Mouse (Mus musculus) cerebellum, postnatal 36 days (tissue): ENCODE data around the gene Nr1d2.
"Not testable (repeated sequence)": the region's sequence is repeated elsewhere in the genome, so short reads cannot be mapped to it uniquely, and the experiment has no call there.

Source experiments
- DNase-seq, 2 experiments: peaks; one replicate each; pipeline ENCODE4 v3.0.0; 2021 to 2022; ENCODE audit warnings: mixed read lengths in 2 of 2

The Nr1d2 gene

GRCm38 (mm10) chr14:18238750-18239731, at the start of gene Nr1d2:
Gene Nr1d2, minus strand, starts transcription at chr14:18239127.
- peak; percentile 98 to 99 for DNase-seq

DNA sequence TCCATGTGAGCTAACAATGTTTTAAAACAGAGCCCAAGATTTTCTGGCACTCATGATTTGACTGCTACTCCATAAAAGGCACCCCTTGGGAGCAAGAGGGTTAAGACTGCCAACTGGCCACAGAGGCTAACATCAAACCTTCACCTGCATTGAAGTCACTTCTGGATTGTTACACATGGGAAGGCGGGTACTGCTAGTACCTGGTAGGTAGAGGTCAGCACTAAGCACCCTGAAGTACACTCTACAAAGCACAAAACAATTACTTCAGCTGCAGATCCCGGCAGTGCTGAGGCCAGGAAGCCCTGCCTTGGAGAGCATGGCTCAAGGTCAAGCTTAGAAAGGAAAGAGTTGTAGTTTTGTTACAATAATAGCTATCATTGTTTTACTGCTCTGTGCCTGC, 48.5 kb upstream of the Nr1d2 start:
- no peak for DNase-seq

GRCm38 (mm10) chr14:18286441-18286840, 47.5 kb upstream of the Nr1d2 start:
- no peak for DNase-seq

DNA sequence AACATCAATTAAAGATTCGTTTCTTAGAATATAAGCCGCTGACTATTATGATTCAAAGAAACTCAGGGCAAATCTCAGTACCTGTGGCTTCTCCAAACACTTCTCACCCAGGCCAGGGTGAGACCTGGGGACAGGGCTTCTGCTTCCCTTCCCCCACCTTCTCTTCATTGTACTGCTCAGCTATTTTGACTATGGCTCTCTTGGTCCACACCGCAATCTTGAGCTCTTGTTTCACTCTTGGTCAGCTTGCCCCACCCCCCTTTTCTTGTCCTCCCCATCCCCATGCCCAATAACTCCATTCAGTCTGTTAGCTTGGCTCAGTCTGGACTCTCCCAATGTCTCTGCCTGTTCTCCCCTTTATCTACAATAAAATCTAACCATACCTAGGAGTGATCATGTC, 46.5 kb upstream of the Nr1d2 start:
- DNase-seq, result no peak

DNA sequence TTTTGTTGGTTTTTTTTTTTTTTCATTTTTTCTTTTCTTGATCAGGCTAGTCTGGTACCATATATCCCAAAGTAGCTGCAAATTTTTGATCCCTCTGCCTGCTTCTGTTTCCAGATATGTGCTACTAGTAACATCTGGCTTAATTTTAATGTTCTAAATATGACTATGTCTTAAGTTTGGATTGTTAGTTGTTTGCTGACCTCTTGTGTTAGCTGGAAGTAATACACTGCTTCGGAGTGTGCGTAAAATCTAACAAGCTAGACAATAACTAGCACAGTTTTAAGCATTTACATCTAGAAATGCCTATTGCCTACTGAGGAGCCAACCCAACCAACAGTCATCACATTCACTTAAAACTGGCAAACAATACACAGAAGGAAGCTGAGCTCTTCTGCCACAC, 45.7 kb upstream of the Nr1d2 start:
- DNase-seq, result no peak

GRCm38 (mm10) chr14:18280375-18280774, 41.4 kb upstream of the Nr1d2 start:
- DNase-seq, result no peak

DNA sequence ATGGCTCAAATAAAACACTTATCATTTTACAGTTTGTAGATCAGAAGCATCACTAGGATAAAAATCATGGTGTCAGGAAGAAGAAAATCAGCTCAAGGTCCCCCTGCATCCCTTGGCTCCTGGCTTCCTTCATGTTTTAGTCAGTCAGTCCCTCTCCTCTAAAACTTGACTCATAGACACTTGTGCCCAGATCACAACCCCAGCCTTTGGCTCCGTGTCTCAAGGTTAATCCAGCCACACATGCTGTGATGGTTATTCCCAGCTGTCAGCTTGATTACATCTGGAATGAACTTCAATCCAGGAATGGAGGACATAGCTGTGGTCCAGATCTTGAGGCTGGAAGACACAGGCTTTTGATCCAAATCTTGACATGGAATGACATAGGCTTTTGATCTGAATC, 35.6 kb upstream of the Nr1d2 start:
- DNase-seq, result no peak

- DNase-seq, result no peak
These were observed 32.7 kb upstream of the Nr1d2 start for GRCm38 (mm10) chr14:18271666-18272065.

GRCm38 (mm10) chr14:18270529-18271441, 31.9 kb upstream of the Nr1d2 start, which contains the start of the genes Nkiras1 and Rpl15:
Gene Nkiras1, plus strand, starts transcription at chr14:18271136.
Gene Rpl15, minus strand, starts transcription at chr14:18271391.
- peak; percentile 97 to 99 for DNase-seq

GRCm38 (mm10) chr14:18269947-18270528, 31.1 kb upstream of the Nr1d2 start:
- not testable (repeated sequence) for DNase-seq

DNA sequence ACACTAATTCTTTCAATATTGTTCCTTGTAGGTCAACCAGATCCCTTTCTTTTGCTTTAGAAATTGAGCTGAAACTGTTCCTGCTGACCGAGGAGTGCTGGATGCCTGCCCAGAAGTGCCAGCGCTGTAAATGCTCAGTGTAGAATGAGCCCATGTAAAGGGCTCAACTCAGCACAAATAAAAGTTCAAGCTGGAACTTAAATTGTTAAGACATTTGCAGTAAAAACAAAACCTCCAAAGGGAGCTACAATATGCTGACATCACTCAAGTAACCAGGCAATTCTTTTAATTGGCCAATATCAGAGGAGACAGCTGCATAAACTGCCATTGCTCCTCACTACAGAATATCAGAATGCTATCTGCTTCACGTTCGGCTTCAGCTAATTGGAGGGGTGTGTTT, 24.5 kb upstream of the Nr1d2 start:
- DNase-seq, result peak; percentile 48 to 54

DNA sequence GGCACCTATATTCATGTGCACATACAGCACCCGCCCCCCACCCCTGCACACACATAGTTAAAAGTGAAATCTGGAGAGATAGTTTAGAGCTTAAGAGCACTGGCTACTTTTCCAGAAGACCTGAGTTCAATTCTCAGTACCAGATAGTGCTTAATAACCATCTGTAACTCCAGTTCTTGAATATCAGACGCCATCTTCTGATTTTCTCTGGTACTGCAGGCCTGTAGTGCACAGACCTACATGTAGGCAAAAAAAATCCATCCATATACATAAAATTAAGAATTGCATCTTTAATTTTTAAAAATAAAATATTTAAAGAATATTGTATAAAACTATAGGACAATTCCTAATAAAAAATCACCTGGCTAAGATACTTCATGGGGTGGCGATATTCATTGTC, 22.3 kb upstream of the Nr1d2 start:
- no peak for DNase-seq

GRCm38 (mm10) chr14:18242638-18243130, 3.8 kb upstream of the Nr1d2 start:
- no peak for DNase-seq

DNA sequence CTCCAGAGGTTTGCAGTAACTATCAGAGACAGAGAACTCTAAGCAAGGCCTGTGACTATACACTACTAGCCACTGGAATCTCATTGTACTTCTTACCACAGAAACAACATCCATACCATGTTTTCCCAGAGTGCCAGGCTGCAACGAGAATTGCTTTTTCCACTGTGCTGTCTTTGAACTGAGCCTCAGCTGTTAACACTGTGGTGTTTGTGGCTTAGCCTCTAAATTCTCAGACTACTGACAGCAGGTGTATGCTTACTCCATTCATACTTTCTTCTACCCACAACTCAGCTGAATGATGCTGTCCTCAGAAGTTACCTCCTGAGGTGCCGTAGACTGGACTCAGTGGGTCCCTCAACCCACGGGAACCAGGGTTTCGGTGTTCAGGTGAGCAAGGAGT, 2.9 kb upstream of the Nr1d2 start:
- no peak for DNase-seq

DNA sequence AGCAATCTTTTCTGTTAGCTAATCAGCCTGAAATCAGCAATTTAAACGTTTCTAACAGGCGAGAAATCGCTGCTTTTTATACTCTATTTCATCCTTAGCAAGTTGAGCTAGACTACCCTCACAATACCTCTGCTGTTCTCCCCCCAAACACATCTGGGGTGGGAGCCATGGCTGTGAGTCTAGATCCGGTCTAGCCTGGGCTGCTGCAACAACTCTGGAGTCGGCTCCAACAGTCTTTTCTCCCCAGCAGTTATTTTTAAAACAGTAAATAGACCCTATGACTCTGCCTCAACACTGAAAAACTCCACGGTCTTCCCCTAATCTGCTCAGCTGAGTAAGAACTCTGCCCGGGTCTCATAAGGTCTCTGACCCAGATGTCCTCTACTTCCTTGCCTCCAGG, 1.2 kb upstream of the Nr1d2 start:
- DNase-seq, result no peak

- DNase-seq, result peak; percentile 99
These were observed 687 bp downstream of the Nr1d2 start for GRCm38 (mm10) chr14:18238131-18238749.

- no peak for DNase-seq
These were observed 1.5 kb downstream of the Nr1d2 start for GRCm38 (mm10) chr14:18237381-18237780.

GRCm38 (mm10) chr14:18236496-18237235, 2.3 kb downstream of the Nr1d2 start:
- not testable (repeated sequence) for DNase-seq

- DNase-seq, result no peak
These were observed 4.7 kb downstream of the Nr1d2 start for GRCm38 (mm10) chr14:18233981-18234960.

- DNase-seq, result no peak
These were observed 5.9 kb downstream of the Nr1d2 start for GRCm38 (mm10) chr14:18233076-18233475.
